Mouse (Mus musculus): ENCODE data around the gene Bcdin3d. TPM values are rescaled to one million over a fixed set of nuclear protein-coding genes. Genes with fewer than 3 reads are reported as not detected.

Gene Bcdin3d
- polyA plus RNA-seq, 1 experiment from 2014 or later = 13.1 TPM

GRCm38 (mm10) chr15:99501292-99502260 is 27.0 kb upstream of the Bcdin3d start:
- Histone ChIP-seq H3K4me2 (replicated peaks) (no peak overlapping the region), H3K9me3 (replicated peaks) (no peaks in the 10 kb centered on the region), H3K27ac (replicated peaks) (peak overlapping the region; percentile 69), H3K9ac (no peak overlapping the region), H3K27me3 (peaks cover 20% of the 10 kb centered on the region), H3K4me1 (peaks cover 52% of the 10 kb centered on the region), H3K4me3 (replicated peaks) (no peak overlapping the region), H3K36me3 (no peaks in the 10 kb centered on the region)
- WGBS = 52% methylated on average over 20 of the region's 20 CpGs
- ATAC-seq (ENCODE audit: insufficient number of reproducible peaks, low FRiP score, low TSS enrichment, low read depth) = no peak; the same call in 1 of the 2 replicates

GRCm38 (mm10) chr15:99500320-99500719 is 25.8 kb upstream of the Bcdin3d start:
- no peak overlapping the region for H3K27ac ChIP-seq (replicated peaks)
- peaks cover 42% of the 10 kb centered on the region for H3K4me1 ChIP-seq
- H3K4me2 ChIP-seq (replicated peaks) = no peak overlapping the region
- H3K4me3 ChIP-seq (replicated peaks) = no peak overlapping the region
- H3K27me3 ChIP-seq = peaks cover 20% of the 10 kb centered on the region
- H3K9ac ChIP-seq = no peak overlapping the region
- 73% methylated on average over 5 of the region's 5 CpGs for WGBS
- no peak for ATAC-seq (ENCODE audit: insufficient number of reproducible peaks, low FRiP score, low TSS enrichment, low read depth)
- H3K36me3 ChIP-seq = no peaks in the 10 kb centered on the region
- H3K9me3 ChIP-seq (replicated peaks) = no peaks in the 10 kb centered on the region

- H3K9ac ChIP-seq = no peak overlapping the region
- H3K36me3 ChIP-seq = no peaks in the 10 kb centered on the region
- H3K4me1 ChIP-seq = peaks cover 40% of the 10 kb centered on the region
- no peak overlapping the region for H3K4me3 ChIP-seq (replicated peaks)
- H3K4me2 ChIP-seq (replicated peaks) = no peak overlapping the region
- H3K27ac ChIP-seq (replicated peaks) = no peak overlapping the region
- peaks cover 20% of the 10 kb centered on the region for H3K27me3 ChIP-seq
- 56% methylated on average over 6 of the region's 6 CpGs for WGBS
- ATAC-seq (ENCODE audit: insufficient number of reproducible peaks, low FRiP score, low TSS enrichment, low read depth) = no peak
- no peaks in the 10 kb centered on the region for H3K9me3 ChIP-seq (replicated peaks)
These were observed 25.2 kb upstream of the Bcdin3d start for GRCm38 (mm10) chr15:99499726-99500125.

GRCm38 (mm10) chr15:99498781-99499180 is 24.3 kb upstream of the Bcdin3d start:
- peaks cover 35% of the 10 kb centered on the region for H3K4me1 ChIP-seq
- no peaks in the 10 kb centered on the region for H3K36me3 ChIP-seq
- H3K9ac ChIP-seq = no peak overlapping the region
- H3K9me3 ChIP-seq (replicated peaks) = no peaks in the 10 kb centered on the region
- H3K4me3 ChIP-seq (replicated peaks) = no peak overlapping the region
- no peak overlapping the region for H3K4me2 ChIP-seq (replicated peaks)
- no peak for ATAC-seq (ENCODE audit: insufficient number of reproducible peaks, low FRiP score, low TSS enrichment, low read depth)
- 66% methylated on average over 4 of the region's 4 CpGs for WGBS
- no peak overlapping the region for H3K27ac ChIP-seq (replicated peaks)
- peaks cover 22% of the 10 kb centered on the region for H3K27me3 ChIP-seq

- H3K36me3 ChIP-seq = no peaks in the 10 kb centered on the region
- peaks cover 35% of the 10 kb centered on the region for H3K4me1 ChIP-seq
- H3K4me3 ChIP-seq (replicated peaks) = no peak overlapping the region
- no peak overlapping the region for H3K27ac ChIP-seq (replicated peaks)
- H3K9me3 ChIP-seq (replicated peaks) = no peaks in the 10 kb centered on the region
- ATAC-seq (ENCODE audit: insufficient number of reproducible peaks, low FRiP score, low TSS enrichment, low read depth) = no peak
- WGBS = 75% methylated on average over 4 of the region's 4 CpGs
- peaks cover 25% of the 10 kb centered on the region for H3K27me3 ChIP-seq
- no peak overlapping the region for H3K9ac ChIP-seq
- no peak overlapping the region for H3K4me2 ChIP-seq (replicated peaks)
These were observed 23.8 kb upstream of the Bcdin3d start for GRCm38 (mm10) chr15:99498356-99498755.

- ATAC-seq (ENCODE audit: insufficient number of reproducible peaks, low FRiP score, low TSS enrichment, low read depth) = no peak
- Histone ChIP-seq H3K27ac (replicated peaks) (0 out of 2 replicates have a peak overlapping the region, but pooled peaks have one; percentile 11), H3K4me2 (replicated peaks) (no peak overlapping the region), H3K4me3 (replicated peaks) (no peak overlapping the region), H3K4me1 (peaks cover 32% of the 10 kb centered on the region), H3K9me3 (replicated peaks) (no peaks in the 10 kb centered on the region), H3K9ac (no peak overlapping the region), H3K36me3 (no peaks in the 10 kb centered on the region), H3K27me3 (peaks cover 25% of the 10 kb centered on the region)
- 44% methylated on average over 12 of the region's 12 CpGs for WGBS
These were observed 23.2 kb upstream of the Bcdin3d start for GRCm38 (mm10) chr15:99497527-99498242.

GRCm38 (mm10) chr15:99497061-99497460 is 22.5 kb upstream of the Bcdin3d start:
- Histone ChIP-seq H3K27me3 (peaks cover 25% of the 10 kb centered on the region), H3K4me2 (replicated peaks) (no peak overlapping the region), H3K4me3 (replicated peaks) (no peak overlapping the region), H3K27ac (replicated peaks) (0 out of 2 replicates have a peak overlapping the region, but pooled peaks have one; percentile 11), H3K9me3 (replicated peaks) (no peaks in the 10 kb centered on the region), H3K9ac (no peak overlapping the region), H3K4me1 (peaks cover 26% of the 10 kb centered on the region), H3K36me3 (no peaks in the 10 kb centered on the region)
- ATAC-seq (ENCODE audit: insufficient number of reproducible peaks, low FRiP score, low TSS enrichment, low read depth) = 0 out of 2 replicates have a peak, but pooled peaks have one; percentile 30
- WGBS = 13% methylated on average over 4 of the region's 4 CpGs

GRCm38 (mm10) chr15:99484745-99485144 is 10.2 kb upstream of the Bcdin3d start:
- Histone ChIP-seq H3K36me3 (no peaks in the 10 kb centered on the region), H3K9me3 (replicated peaks) (no peaks in the 10 kb centered on the region), H3K9ac (no peak overlapping the region), H3K27ac (replicated peaks) (no peak overlapping the region), H3K27me3 (no peaks in the 10 kb centered on the region), H3K4me2 (replicated peaks) (no peak overlapping the region), H3K4me1 (no peaks in the 10 kb centered on the region), H3K4me3 (replicated peaks) (no peak overlapping the region)
- WGBS = 66% methylated on average over 6 of the region's 6 CpGs
- no peak for ATAC-seq (ENCODE audit: insufficient number of reproducible peaks, low FRiP score, low TSS enrichment, low read depth)

- H3K27me3 ChIP-seq = no peaks in the 10 kb centered on the region
- ATAC-seq (ENCODE audit: insufficient number of reproducible peaks, low FRiP score, low TSS enrichment, low read depth) = no peak
- WGBS = 70% methylated on average over 1 of the region's 1 CpGs
These were observed 1.3 kb upstream of the Bcdin3d start for GRCm38 (mm10) chr15:99475814-99476213.

GRCm38 (mm10) chr15:99473801-99474575 is 542 bp downstream of the Bcdin3d start:
- H3K27ac ChIP-seq (replicated peaks) = peak overlapping the region; percentile 96
- ATAC-seq (ENCODE audit: insufficient number of reproducible peaks, low FRiP score, low TSS enrichment, low read depth) = peak; percentile 78
- H3K4me3 ChIP-seq (replicated peaks) = peak overlapping the region; percentile 84
- peaks cover 13% of the 10 kb centered on the region for H3K36me3 ChIP-seq
- H3K9ac ChIP-seq = peak overlapping the region; percentile 91
- peak overlapping the region; percentile 74 for H3K4me2 ChIP-seq (replicated peaks)
- H3K4me1 ChIP-seq = peaks cover 15% of the 10 kb centered on the region
- no peaks in the 10 kb centered on the region for H3K27me3 ChIP-seq
- WGBS = 4% methylated on average over 38 of the region's 38 CpGs
- no peaks in the 10 kb centered on the region for H3K9me3 ChIP-seq (replicated peaks)

More at GRCm38 (mm10) chr15:99475814-99476213, 1.3 kb upstream of the Bcdin3d start:
- H3K4me2 ChIP-seq (replicated peaks) = no peak overlapping the region
- H3K36me3 ChIP-seq = peaks cover 1% of the 10 kb centered on the region
- H3K27ac ChIP-seq (replicated peaks) = no peak overlapping the region
- no peak overlapping the region for H3K4me3 ChIP-seq (replicated peaks)
- no peaks in the 10 kb centered on the region for H3K9me3 ChIP-seq (replicated peaks)
- no peak overlapping the region for H3K9ac ChIP-seq
- peaks cover 15% of the 10 kb centered on the region for H3K4me1 ChIP-seq

All from embryonic facial prominence, embryonic 15.5 days (tissue).